Mouse (Mus musculus) midbrain, embryonic 13.5 days (tissue): ENCODE measurements around the gene Slc32a1. TPM values are rescaled to one million over a fixed set of nuclear protein-coding genes. Genes with fewer than 3 reads are reported as not detected.
A peak's percentile ranks its signal among the peaks of the same experiment; 100 is the strongest.

ENCODE experiments used
- ATAC-seq: fragments of 200-750 bp; cut with Nextera tagmentation; 2 replicates; pipeline ENCODE4 v1.8.0; 2017; ENCODE audit warnings: mild to moderate bottlenecking, moderate TSS enrichment, moderate library complexity
- H3K27ac ChIP-seq: fragments of 300-500 bp; sonication (generic); 2 replicates; pipeline ENCODE4 v1.5.1; 2015; ENCODE audit warnings: inconsistent platforms, mild to moderate bottlenecking, moderate library complexity
- H3K27me3 ChIP-seq: fragments of 300-500 bp; sonication (generic); 2 replicates; pipeline ENCODE4 v1.6.1; 2015; ENCODE audit warnings: mild to moderate bottlenecking, inconsistent platforms
- H3K36me3 ChIP-seq: fragments of 300-500 bp; sonication (generic); 2 replicates; pipeline ENCODE4 v1.6.1; 2015; ENCODE audit warnings: mild to moderate bottlenecking, inconsistent platforms
- H3K4me1 ChIP-seq: fragments of 300-500 bp; sonication (generic); replicated peaks from 2 replicates; pipeline ENCODE4 v1.6.1; 2015; ENCODE audit warnings: inconsistent platforms
- H3K4me2 ChIP-seq: fragments of 300-500 bp; sonication (generic); replicated peaks from 2 replicates; pipeline ENCODE4 v1.6.1; 2015; ENCODE audit warnings: moderate library complexity, mild to moderate bottlenecking, inconsistent platforms
- H3K4me3 ChIP-seq: fragments of 300-500 bp; sonication (generic); replicated peaks from 2 replicates; pipeline ENCODE4 v1.5.1; 2015; ENCODE audit warnings: mild to moderate bottlenecking, inconsistent platforms
- H3K9ac ChIP-seq: fragments of 300-500 bp; sonication (generic); replicated peaks from 2 replicates; pipeline ENCODE4 v1.6.1; 2015; ENCODE audit warnings: mild to moderate bottlenecking, inconsistent platforms
- H3K9me3 ChIP-seq: fragments of 300-500 bp; sonication (generic); 2 replicates; pipeline ENCODE4 v1.6.1; 2016; ENCODE audit warnings: mild to moderate bottlenecking, inconsistent platforms
- WGBS: fragments of 180-500 bp; shearing (Covaris S2); methylation state at CpG from one replicate; pipeline ENCODE4 v1.1.7; 2015; 5-methylcytosine and 5-hydroxymethylcytosine counted together
- polyA plus RNA-seq: library from polyadenylated mRNA; unstranded; fragments of >200 nt; fragmentation: Nextera tagmentation; extraction: Ambion mirVana; gene quantifications from 2 replicates; pipeline ENCODE4 v1.2.1, GENCODE M21; 2015

Slc32a1 gene
- polyA plus RNA-seq, 1 experiment from 2014 or later, result 8.3 TPM

GRCm38 (mm10) chr2:158613541-158614417 is 3.2 kb downstream of the Slc32a1 start:
- 4% methylated on average over 53 of the region's 53 CpGs for WGBS
- Histone ChIP-seq H3K4me1 (peaks cover 47% of the 10 kb centered on the region), H3K27ac (peak overlapping the region; percentile 86)

GRCm38 (mm10) chr2:158614418-158614955 is 3.9 kb downstream of the Slc32a1 start:
- Histone ChIP-seq H3K9me3 (no peaks in the 10 kb centered on the region), H3K4me1 (peaks cover 44% of the 10 kb centered on the region), H3K9ac (peak overlapping the region; percentile 64), H3K27me3 (peaks cover 100% of the 10 kb centered on the region), H3K4me2 (peak overlapping the region; percentile 58), H3K27ac (peak overlapping the region; percentile 86), H3K4me3 (peak overlapping the region; percentile 52), H3K36me3 (no peaks in the 10 kb centered on the region)
- no peak for ATAC-seq
- WGBS, result 2% methylated on average over 47 of the region's 47 CpGs

More at GRCm38 (mm10) chr2:158613541-158614417, 3.2 kb downstream of the Slc32a1 start:
- 0 out of 2 replicates have a peak, but pooled peaks have one; percentile 12 for ATAC-seq
- no peaks in the 10 kb centered on the region for H3K36me3 ChIP-seq
- H3K27me3 ChIP-seq, result peaks cover 100% of the 10 kb centered on the region
- peak overlapping the region; percentile 52 for H3K4me3 ChIP-seq
- no peaks in the 10 kb centered on the region for H3K9me3 ChIP-seq
- peak overlapping the region; percentile 86 for H3K9ac ChIP-seq
- peak overlapping the region; percentile 58 for H3K4me2 ChIP-seq

- Histone ChIP-seq H3K4me1 (peaks cover 41% of the 10 kb centered on the region), H3K4me3 (peak overlapping the region; percentile 52), H3K27me3 (peaks cover 97% of the 10 kb centered on the region), H3K36me3 (no peaks in the 10 kb centered on the region), H3K9me3 (no peaks in the 10 kb centered on the region), H3K9ac (peak overlapping the region; percentile 64), H3K4me2 (peak overlapping the region; percentile 58), H3K27ac (peak overlapping the region; percentile 86)
- 3% methylated on average over 24 of the region's 24 CpGs for WGBS
- no peak for ATAC-seq
Observed at GRCm38 (mm10) chr2:158615161-158615680, 4.7 kb downstream of the Slc32a1 start.

GRCm38 (mm10) chr2:158615702-158616101 is 5.1 kb downstream of the Slc32a1 start:
- 3% methylated on average over 13 of the region's 13 CpGs for WGBS
- Histone ChIP-seq H3K4me2 (peak overlapping the region; percentile 58), H3K36me3 (no peaks in the 10 kb centered on the region), H3K4me1 (peaks cover 39% of the 10 kb centered on the region), H3K9me3 (no peaks in the 10 kb centered on the region), H3K9ac (peak overlapping the region; percentile 64), H3K4me3 (peak overlapping the region; percentile 52), H3K27me3 (peaks cover 92% of the 10 kb centered on the region), H3K27ac (peak overlapping the region; percentile 86)
- no peak for ATAC-seq

GRCm38 (mm10) chr2:158616296-158616695 is 5.7 kb downstream of the Slc32a1 start:
- ATAC-seq, result peak; percentile 84
- Histone ChIP-seq H3K27ac (peak overlapping the region; percentile 86), H3K4me1 (peaks cover 36% of the 10 kb centered on the region), H3K36me3 (no peaks in the 10 kb centered on the region), H3K4me2 (peak overlapping the region; percentile 58), H3K27me3 (peaks cover 90% of the 10 kb centered on the region), H3K9me3 (no peaks in the 10 kb centered on the region), H3K9ac (peak overlapping the region; percentile 64), H3K4me3 (peak overlapping the region; percentile 52)
- WGBS, result 1% methylated on average over 12 of the region's 12 CpGs

GRCm38 (mm10) chr2:158616790-158617189 is 6.2 kb downstream of the Slc32a1 start:
- peak; percentile 61 for ATAC-seq
- Histone ChIP-seq H3K9ac (peak overlapping the region; percentile 64), H3K4me2 (peak overlapping the region; percentile 58), H3K27me3 (peaks cover 86% of the 10 kb centered on the region), H3K9me3 (no peaks in the 10 kb centered on the region), H3K4me1 (peaks cover 36% of the 10 kb centered on the region), H3K27ac (peak overlapping the region; percentile 86), H3K36me3 (no peaks in the 10 kb centered on the region), H3K4me3 (peak overlapping the region; percentile 52)
- WGBS, result 11% methylated on average over 11 of the region's 11 CpGs

- under 1% methylated on average over 39 of the region's 39 CpGs for WGBS
- Histone ChIP-seq H3K4me1 (peaks cover 21% of the 10 kb centered on the region), H3K27ac (peak within 1 kb of the TSS; percentile 87), H3K4me2 (peak within 1 kb of the TSS; percentile 93), H3K9me3 (no peaks in the 10 kb centered on the region), H3K9ac (peak within 1 kb of the TSS; percentile 88), H3K4me3 (peak within 1 kb of the TSS; percentile 82), H3K36me3 (peaks cover 17% of the 10 kb centered on the region), H3K27me3 (peaks cover 9% of the 10 kb centered on the region)
- peak; percentile 92 for ATAC-seq
Observed at GRCm38 (mm10) chr2:158624718-158625222, 14.2 kb downstream of the Slc32a1 start, which contains the start of gene Actr5. Gene Actr5 (plus strand): TSS chr2:158624888.

- WGBS, result 0% methylated on average over 44 of the region's 44 CpGs
- Histone ChIP-seq H3K4me1 (peaks cover 21% of the 10 kb centered on the region), H3K36me3 (peaks cover 22% of the 10 kb centered on the region), H3K27ac (peak overlapping the region; percentile 87), H3K4me2 (peak overlapping the region; percentile 93), H3K4me3 (peak overlapping the region; percentile 82), H3K27me3 (peaks cover 8% of the 10 kb centered on the region), H3K9ac (peak overlapping the region; percentile 88), H3K9me3 (no peaks in the 10 kb centered on the region)
- ATAC-seq, result no peak
Observed at GRCm38 (mm10) chr2:158625231-158625630, 14.7 kb downstream of the Slc32a1 start.

GRCm38 (mm10) chr2:158625697-158626096 is 15.1 kb downstream of the Slc32a1 start:
- no peak overlapping the region; the same call in 1 of the 2 replicates for H3K27ac ChIP-seq

GRCm38 (mm10) chr2:158628858-158629257 is 18.3 kb downstream of the Slc32a1 start:
- WGBS, result 75% methylated on average over 3 of the region's 3 CpGs
- ATAC-seq, result no peak
- H3K9me3 ChIP-seq, result no peaks in the 10 kb centered on the region
- no peak overlapping the region for H3K27ac ChIP-seq
- H3K9ac ChIP-seq, result no peak overlapping the region
- no peaks in the 10 kb centered on the region for H3K27me3 ChIP-seq
- peaks cover 21% of the 10 kb centered on the region for H3K4me1 ChIP-seq
- peaks cover 49% of the 10 kb centered on the region for H3K36me3 ChIP-seq
- no peak overlapping the region for H3K4me2 ChIP-seq
- no peak overlapping the region for H3K4me3 ChIP-seq

More at GRCm38 (mm10) chr2:158625697-158626096, 15.1 kb downstream of the Slc32a1 start:
- H3K27me3 ChIP-seq, result peaks cover 8% of the 10 kb centered on the region
- H3K4me3 ChIP-seq, result peak overlapping the region; percentile 82
- H3K9ac ChIP-seq, result peak overlapping the region; percentile 88
- no peaks in the 10 kb centered on the region for H3K9me3 ChIP-seq
- WGBS, result 43% methylated on average over 8 of the region's 8 CpGs
- peak overlapping the region; percentile 93 for H3K4me2 ChIP-seq
- H3K4me1 ChIP-seq, result peaks cover 21% of the 10 kb centered on the region
- no peak for ATAC-seq
- H3K36me3 ChIP-seq, result peaks cover 24% of the 10 kb centered on the region

GRCm38 (mm10) chr2:158629414-158629813 is 18.8 kb downstream of the Slc32a1 start:
- Histone ChIP-seq H3K36me3 (peaks cover 52% of the 10 kb centered on the region), H3K9ac (no peak overlapping the region)
- 76% methylated on average over 1 of the region's 1 CpGs for WGBS

More at GRCm38 (mm10) chr2:158629414-158629813, 18.8 kb downstream of the Slc32a1 start:
- H3K27ac ChIP-seq, result no peak overlapping the region
- no peak overlapping the region for H3K4me3 ChIP-seq
- H3K4me2 ChIP-seq, result no peak overlapping the region
- no peaks in the 10 kb centered on the region for H3K9me3 ChIP-seq
- peaks cover 21% of the 10 kb centered on the region for H3K4me1 ChIP-seq
- ATAC-seq, result no peak
- no peaks in the 10 kb centered on the region for H3K27me3 ChIP-seq
